Mouse (Mus musculus) embryonic fibroblast, embryonic 13.5 days (primary cell): ENCODE measurements around the gene Ccdc83. TPM values are rescaled to one million over a fixed set of nuclear protein-coding genes. Genes with fewer than 3 reads are reported as not detected.

Source experiments
- H3K27ac ChIP-seq: 2 replicates; pipeline ENCODE4 v1.5.1; 2012; ENCODE audit warnings: low read length, control low read depth, inconsistent platforms; ENCODE audit not compliant: insufficient read depth
- H3K4me1 ChIP-seq: 2 replicates; pipeline ENCODE4 v1.6.1; 2011; ENCODE audit warnings: low read length; ENCODE audit not compliant: control insufficient read depth, insufficient read depth
- H3K4me3 ChIP-seq: 2 replicates; pipeline ENCODE4 v1.5.1; 2011; ENCODE audit warnings: mild to moderate bottlenecking, control low read depth, low read length; ENCODE audit not compliant: insufficient read depth
- CTCF ChIP-seq: IDR thresholded peaks from 2 replicates; pipeline ENCODE4 v1.5.1; 2011; ENCODE audit warnings: mild to moderate bottlenecking, control low read depth, low read length, moderate library complexity, borderline replicate concordance; ENCODE audit not compliant: insufficient read depth
- POLR2A ChIP-seq: IDR thresholded peaks from 2 replicates; pipeline ENCODE4 v1.6.1; 2011; ENCODE audit warnings: low read depth, mild to moderate bottlenecking, control low read depth, low read length, moderate library complexity
- polyA plus RNA-seq: library from polyadenylated mRNA; stranded (reverse); fragments of >200 nt; gene quantifications from 2 replicates; pipeline ENCODE4 v1.2.4, GENCODE M21; 2011; ENCODE audit warnings: low read depth; ENCODE audit not compliant: missing spikeins, insufficient read length

Ccdc83 gene
- polyA plus RNA-seq, 1 experiment, result not detected

DNA sequence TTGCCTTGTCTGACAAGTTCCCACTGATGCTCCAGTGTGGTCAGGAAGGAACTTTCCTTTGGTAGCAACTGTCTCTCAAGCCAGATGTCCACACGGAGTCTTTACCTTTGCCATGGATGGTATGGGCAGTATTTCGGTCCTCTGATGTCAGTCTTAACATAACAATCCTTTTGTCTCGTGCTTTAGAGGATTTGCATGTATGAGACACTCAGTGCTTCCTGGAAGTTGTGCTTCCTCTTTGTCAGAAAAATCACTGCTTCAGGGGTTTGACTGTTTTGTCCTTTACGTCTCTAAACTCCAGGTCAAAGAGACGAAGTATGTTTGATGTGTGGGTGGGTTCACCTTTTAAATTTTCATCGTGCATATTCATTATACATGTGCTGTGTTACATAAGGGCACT, 26.3 kb upstream of the Ccdc83 start:
- H3K4me1 ChIP-seq, result no peaks in the 10 kb centered on the region
- no peak overlapping the region for H3K27ac ChIP-seq
- no peak for TF ChIP-seq POLR2A
- H3K4me3 ChIP-seq, result no peak overlapping the region

DNA sequence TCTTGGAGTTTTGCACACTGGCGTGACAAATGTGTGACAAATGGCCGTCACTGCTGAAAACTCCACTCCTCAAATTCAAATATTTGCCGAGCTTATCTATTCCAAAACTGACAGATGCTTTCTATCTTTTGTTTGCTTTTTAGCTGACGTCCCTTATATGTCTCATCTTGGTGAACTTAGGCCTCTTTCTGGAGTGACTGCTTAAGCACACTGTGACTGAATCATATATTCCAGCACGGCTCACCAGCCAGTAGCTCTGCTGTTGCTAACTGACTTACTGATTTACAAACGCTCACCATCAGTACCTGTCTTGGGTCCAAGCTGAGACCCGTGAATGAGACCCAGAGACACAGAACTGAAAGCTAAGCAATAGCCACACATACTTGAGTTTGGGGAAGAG, 19.2 kb upstream of the Ccdc83 start:
- no peak overlapping the region for H3K27ac ChIP-seq
- H3K4me3 ChIP-seq, result no peak overlapping the region
- TF ChIP-seq POLR2A, result no peak
- H3K4me1 ChIP-seq, result no peaks in the 10 kb centered on the region

DNA sequence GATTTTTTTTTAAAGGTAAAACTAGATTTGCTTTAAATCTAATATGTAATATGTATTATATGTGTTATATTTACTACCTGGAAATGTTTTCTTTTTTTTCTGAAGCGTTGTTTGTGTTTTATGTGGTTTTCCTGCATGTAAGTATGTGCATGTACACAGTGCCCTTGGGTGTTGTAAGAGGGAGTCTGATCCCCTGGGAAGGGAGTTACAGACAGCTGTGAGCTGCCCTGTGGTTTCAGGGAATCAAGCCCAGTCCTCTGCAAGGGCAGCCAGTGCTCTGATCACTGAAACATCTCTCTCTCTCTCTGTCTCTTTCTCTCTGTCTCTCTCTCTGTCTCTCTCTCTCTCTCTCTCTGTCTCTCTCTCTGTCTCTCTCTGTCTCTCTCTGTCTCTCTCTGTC, 17.2 kb upstream of the Ccdc83 start:
- TF ChIP-seq POLR2A, result no peak
- TF ChIP-seq CTCF, result no peak
- H3K4me3 ChIP-seq, result no peak overlapping the region
- H3K27ac ChIP-seq, result no peak overlapping the region
- H3K4me1 ChIP-seq, result no peaks in the 10 kb centered on the region

DNA sequence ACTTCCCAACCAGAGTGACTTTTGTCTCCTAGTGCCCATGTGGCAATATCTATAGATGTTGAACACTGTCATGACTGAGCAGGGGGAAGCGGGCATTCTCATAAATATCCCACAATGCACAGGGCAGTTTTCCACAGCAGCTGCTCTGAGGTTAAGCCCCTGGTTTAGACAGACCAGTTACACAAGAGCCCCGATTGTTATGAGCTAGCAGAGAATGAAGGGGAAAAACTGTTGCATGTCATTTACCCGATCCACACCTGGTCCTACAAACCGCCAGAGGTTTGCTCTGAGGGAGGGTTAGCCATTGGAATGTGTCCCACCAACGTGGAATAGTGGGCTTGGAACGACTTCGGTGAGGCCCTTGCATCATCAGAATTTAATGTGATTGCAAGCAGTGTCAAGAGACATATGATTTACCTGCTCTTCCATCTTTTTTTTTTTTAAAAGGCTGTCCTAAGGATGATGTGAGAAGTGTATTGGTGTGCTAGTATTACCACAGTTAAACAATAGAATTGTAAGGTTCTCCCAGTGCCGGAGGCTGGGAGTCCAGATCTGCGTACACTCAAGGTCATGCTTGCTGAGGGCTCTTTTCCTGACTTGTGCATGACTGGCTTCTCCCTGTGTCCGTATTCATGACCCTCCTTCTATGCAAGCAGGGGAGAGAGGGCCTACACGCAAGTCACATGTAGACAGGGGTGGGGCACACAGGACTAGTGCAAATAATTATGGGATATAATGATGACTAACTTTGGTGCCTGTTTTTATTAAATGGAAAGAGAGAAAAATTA, 16.4 kb upstream of the Ccdc83 start:
- no peak overlapping the region for H3K27ac ChIP-seq
- TF ChIP-seq CTCF (no peak), POLR2A (no peak)

DNA sequence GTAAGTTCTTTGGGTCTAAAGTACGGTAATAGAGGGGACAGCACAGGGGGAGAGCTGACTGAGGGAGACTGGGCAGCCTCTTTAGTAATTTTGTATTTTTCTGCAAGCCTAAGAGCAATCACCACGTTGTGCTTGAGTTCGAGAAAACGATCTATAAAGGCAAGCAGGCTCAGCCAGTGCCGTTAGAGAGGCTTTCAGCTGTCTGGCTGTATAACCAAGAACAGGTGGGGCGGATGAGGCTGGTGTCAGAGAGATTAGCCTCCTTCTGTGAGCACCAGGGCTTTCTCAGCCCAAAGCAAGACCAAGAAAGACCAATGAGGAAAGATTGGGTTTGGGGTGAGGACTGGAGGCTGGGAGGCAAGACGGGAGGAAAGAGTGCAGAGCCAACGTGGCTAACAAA, 15.3 kb upstream of the Ccdc83 start:
- Histone ChIP-seq H3K4me3 (no peak overlapping the region), H3K4me1 (no peaks in the 10 kb centered on the region), H3K27ac (no peak overlapping the region)
- TF ChIP-seq CTCF, result no peak

More for the DNA sequence above, 16.4 kb upstream of the Ccdc83 start:
- Histone ChIP-seq H3K4me1 (no peaks in the 10 kb centered on the region), H3K4me3 (no peak overlapping the region)

DNA sequence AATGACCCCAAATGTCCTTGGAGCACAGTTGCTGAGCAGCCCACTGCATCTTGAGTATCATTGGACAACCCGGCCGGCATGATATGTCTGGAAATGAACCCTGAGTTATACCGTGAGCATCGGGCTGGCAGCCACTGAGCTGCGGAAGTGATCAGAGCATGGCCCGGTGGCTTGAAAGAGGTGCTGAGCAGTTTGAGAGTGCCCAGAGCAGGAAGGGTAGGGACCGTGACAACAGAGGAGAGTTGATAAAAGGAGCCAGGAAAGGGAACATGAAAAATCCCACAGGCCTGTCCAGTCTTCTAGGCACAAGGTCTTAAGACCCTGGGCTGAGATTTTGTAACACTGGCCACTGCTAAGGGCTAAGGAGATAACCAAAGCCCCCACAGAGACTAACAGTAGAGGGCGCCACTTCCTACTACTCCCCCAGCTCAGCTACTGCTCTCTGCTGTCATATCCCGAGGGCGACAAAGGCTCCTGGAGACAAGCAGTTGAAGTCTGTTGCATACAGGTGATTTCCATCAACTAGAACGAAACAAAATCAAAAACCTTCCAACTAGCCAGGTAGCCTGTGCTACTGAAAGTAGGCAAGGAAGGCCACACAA, 14.8 kb upstream of the Ccdc83 start:
- no peak overlapping the region for H3K4me3 ChIP-seq
- TF ChIP-seq CTCF, result peak; percentile 23; the same call in 1 of the 2 replicates
- no peak for TF ChIP-seq POLR2A
- H3K4me1 ChIP-seq, result no peaks in the 10 kb centered on the region
- no peak overlapping the region for H3K27ac ChIP-seq

DNA sequence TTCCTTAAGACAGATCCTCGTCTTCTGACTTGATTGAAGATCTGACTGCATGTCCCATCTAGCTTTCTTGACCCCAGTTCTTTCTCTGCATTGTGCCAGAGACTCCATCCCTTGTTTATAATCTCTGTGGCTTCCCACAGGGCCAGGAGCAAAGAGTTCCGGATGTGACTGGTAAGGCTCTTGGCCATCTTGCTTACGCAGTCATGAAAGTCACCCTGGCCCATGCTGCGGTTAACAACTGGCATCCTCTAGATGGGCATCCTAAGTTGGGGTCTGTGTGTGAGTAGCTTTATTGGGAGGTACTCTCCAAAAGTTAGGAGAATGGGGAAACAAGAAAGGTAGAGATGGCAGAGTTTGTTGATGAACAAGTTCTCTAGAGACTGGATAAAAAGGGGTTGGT, 13.6 kb upstream of the Ccdc83 start:
- Histone ChIP-seq H3K27ac (no peak overlapping the region), H3K4me1 (no peaks in the 10 kb centered on the region), H3K4me3 (no peak overlapping the region)
- no peak for TF ChIP-seq POLR2A
- TF ChIP-seq CTCF, result no peak

DNA sequence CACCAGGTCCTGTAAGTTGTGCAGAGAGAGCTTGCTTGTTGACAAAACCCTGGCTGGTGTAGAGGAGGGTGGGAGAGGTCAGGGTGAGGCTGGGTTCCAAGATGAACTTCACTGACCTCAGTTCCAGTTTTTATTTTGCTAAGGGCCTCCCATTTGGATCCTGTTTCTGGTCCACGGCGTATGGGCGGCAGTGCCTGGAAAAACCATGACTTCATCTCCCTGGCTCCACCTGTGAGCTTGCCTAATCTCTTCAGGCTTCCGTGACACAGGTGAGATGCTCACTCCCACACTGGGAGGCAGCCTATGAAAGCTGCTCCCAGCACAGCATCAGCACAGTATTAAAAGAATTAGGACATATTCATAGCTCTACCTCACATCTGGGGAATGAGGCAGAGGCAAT, 12.2 kb upstream of the Ccdc83 start:
- H3K27ac ChIP-seq, result no peak overlapping the region
- no peaks in the 10 kb centered on the region for H3K4me1 ChIP-seq
- H3K4me3 ChIP-seq, result no peak overlapping the region
- TF ChIP-seq CTCF (no peak), POLR2A (no peak)

DNA sequence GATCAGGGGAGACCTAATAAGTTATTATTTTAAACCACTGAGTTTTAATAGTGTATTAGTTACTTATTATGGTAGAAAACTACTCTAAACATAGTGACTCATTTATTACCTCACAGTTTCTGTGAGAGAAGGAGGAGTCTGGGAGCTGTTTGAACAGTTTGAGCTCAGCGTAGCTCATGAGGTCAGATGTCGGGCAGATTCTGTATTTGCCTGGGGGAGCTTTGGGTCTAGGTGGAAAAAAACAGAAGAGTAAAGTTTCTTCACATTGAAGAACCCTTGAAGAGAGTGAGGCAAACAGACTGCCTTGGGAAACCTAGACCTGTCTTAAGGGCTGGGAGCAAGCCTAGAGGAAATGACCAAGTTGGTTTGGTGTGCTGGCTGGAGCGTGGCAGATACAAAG, 11.7 kb upstream of the Ccdc83 start:
- no peak overlapping the region for H3K27ac ChIP-seq
- H3K4me3 ChIP-seq, result no peak overlapping the region
- TF ChIP-seq CTCF (no peak), POLR2A (no peak)
- H3K4me1 ChIP-seq, result no peaks in the 10 kb centered on the region

DNA sequence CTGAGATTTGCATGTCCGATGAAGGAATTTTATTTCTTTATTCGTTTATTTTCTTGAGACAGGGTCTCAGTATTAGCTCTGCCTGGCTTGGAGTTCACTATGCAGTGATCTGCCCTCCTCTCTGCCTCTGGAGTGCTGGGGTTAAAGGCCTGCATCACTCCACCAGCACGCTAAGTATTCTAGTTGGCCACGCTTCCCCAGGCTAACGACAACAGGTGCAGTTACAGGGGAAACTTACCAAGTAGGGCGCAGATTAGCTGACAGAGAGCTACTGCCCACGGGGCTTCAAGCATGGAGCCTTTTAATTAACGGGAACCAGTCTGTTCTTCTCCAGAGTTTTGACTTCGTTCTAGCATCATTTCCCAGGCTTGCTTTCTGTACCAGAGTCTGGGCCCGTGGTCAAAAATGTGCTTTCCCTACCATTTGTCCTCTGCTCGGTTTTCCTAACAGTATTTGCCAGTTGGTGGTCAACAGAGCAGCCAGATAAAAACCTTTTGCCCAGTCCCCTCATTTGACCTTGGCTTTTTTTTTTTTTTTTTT, 9.1 kb upstream of the Ccdc83 start:
- Histone ChIP-seq H3K4me1 (no peaks in the 10 kb centered on the region), H3K4me3 (no peak overlapping the region), H3K27ac (no peak overlapping the region)
- TF ChIP-seq POLR2A (no peak), CTCF (no peak)
